Mouse (Mus musculus) bone marrow, adult 2 months (tissue): ENCODE data around the gene Mtcl1.

Experiments used
- CTCF ChIP-seq: fragments of 200-500 bp; IDR thresholded peaks from 2 replicates; pipeline ENCODE4 v1.5.1; 2011; ENCODE audit warnings: low read length, control low read depth; ENCODE audit not compliant: control insufficient read depth, insufficient read depth
- POLR2A ChIP-seq: fragments of 200-500 bp; IDR thresholded peaks from 2 replicates; pipeline ENCODE4 v1.6.1; 2011; ENCODE audit warnings: low read depth, mild to moderate bottlenecking, control low read depth, low read length, borderline replicate concordance; ENCODE audit not compliant: control insufficient read depth

DNA sequence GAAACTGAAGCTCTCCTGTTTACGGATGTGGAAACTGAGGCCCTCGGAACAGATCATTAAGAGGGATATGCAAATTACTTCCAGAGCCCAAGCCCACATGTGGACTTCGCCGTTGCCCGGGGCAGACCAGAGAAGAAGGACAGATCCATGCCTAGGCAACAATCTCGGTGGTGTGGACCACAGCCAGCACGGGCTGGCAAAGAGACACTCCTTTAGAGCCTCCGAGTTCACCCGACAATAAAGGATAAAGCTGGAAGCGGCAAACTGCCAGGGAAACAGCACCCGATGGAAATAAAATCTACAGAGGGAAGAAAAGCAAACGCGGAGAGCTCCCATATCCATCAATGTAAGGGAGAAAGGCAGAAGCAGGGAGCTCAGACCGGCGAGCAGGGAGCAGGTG is 103.9 kb downstream of the Mtcl1 start:
- TF ChIP-seq POLR2A (no peak), CTCF (no peak)
